Mouse (Mus musculus): ENCODE data around the gene Acsl3.

Acsl3 gene

GRCm38 (mm10) chr1:78657671-78658440, at the start of gene Acsl3, which contains the start of gene Utp14b:
Gene Acsl3 (plus strand): TSS chr1:78657825.
Gene Utp14b (plus strand): TSS chr1:78658038.
- peak; percentile 99 for DNase-seq

GRCm38 (mm10) chr1:78609134-78609907, 48.3 kb upstream of the Acsl3 start:
- no peak for DNase-seq

GRCm38 (mm10) chr1:78611039-78611438, 46.6 kb upstream of the Acsl3 start:
- no peak for DNase-seq

GRCm38 (mm10) chr1:78612959-78613358, 44.7 kb upstream of the Acsl3 start:
- DNase-seq, result no peak

GRCm38 (mm10) chr1:78624352-78624751, 33.3 kb upstream of the Acsl3 start:
- DNase-seq, result no peak

- no peak for DNase-seq
These were observed 23.1 kb upstream of the Acsl3 start for GRCm38 (mm10) chr1:78634486-78634885.

GRCm38 (mm10) chr1:78640871-78641270, 16.8 kb upstream of the Acsl3 start:
- no peak for DNase-seq

GRCm38 (mm10) chr1:78641791-78642190, 15.8 kb upstream of the Acsl3 start:
- no peak for DNase-seq

- DNase-seq, result no peak
These were observed 15.4 kb upstream of the Acsl3 start for GRCm38 (mm10) chr1:78642197-78642596.

GRCm38 (mm10) chr1:78647317-78647885, 10.2 kb upstream of the Acsl3 start:
- no peak for DNase-seq

- no peak for DNase-seq
These were observed 8.2 kb upstream of the Acsl3 start for GRCm38 (mm10) chr1:78649269-78650061.

GRCm38 (mm10) chr1:78656472-78656871, 1.2 kb upstream of the Acsl3 start:
- no peak for DNase-seq

GRCm38 (mm10) chr1:78657021-78657629, 500 bp upstream of the Acsl3 start:
- DNase-seq, result no peak

GRCm38 (mm10) chr1:78658441-78659269, 1.0 kb downstream of the Acsl3 start:
- DNase-seq, result peak; percentile 36

- peak; percentile 42 for DNase-seq
These were observed 1.7 kb downstream of the Acsl3 start for GRCm38 (mm10) chr1:78659270-78659823.

GRCm38 (mm10) chr1:78664326-78664725, 6.7 kb downstream of the Acsl3 start:
- DNase-seq, result no peak

- DNase-seq, result no peak
These were observed 8.4 kb downstream of the Acsl3 start for GRCm38 (mm10) chr1:78665954-78666499.

GRCm38 (mm10) chr1:78666585-78666984, 9.0 kb downstream of the Acsl3 start:
- no peak for DNase-seq

GRCm38 (mm10) chr1:78682291-78682690, 24.7 kb downstream of the Acsl3 start:
- no peak for DNase-seq

GRCm38 (mm10) chr1:78684128-78684527, 26.5 kb downstream of the Acsl3 start:
- no peak for DNase-seq

GRCm38 (mm10) chr1:78686872-78687271, 29.2 kb downstream of the Acsl3 start:
- peak; percentile 43 for DNase-seq

Measured in retina, postnatal 1 day (tissue).